Mouse (Mus musculus) hindbrain, embryonic 10.5 days (tissue): ENCODE results near the gene Efl1. TPM values are rescaled to one million over a fixed set of nuclear protein-coding genes. Genes with fewer than 3 reads are reported as not detected.
"Not testable (repeated sequence)": the region's sequence is repeated elsewhere in the genome, so short reads cannot be mapped to it uniquely, and the experiment has no call there.

ENCODE experiments used
- DNase-seq: peaks from one replicate; pipeline ENCODE4 v3.0.0-alpha.2; 2017; ENCODE audit warnings: low spot score
- H3K27ac ChIP-seq: fragments of 300-500 bp; sonication (generic); 2 replicates; pipeline ENCODE4 v1.5.1; 2016; ENCODE audit warnings: mild to moderate bottlenecking, moderate library complexity
- H3K27me3 ChIP-seq: fragments of 300-500 bp; sonication (generic); 2 replicates; pipeline ENCODE4 v1.6.1; 2016; ENCODE audit warnings: mild to moderate bottlenecking; ENCODE audit not compliant: poor library complexity, insufficient read depth, severe bottlenecking
- H3K36me3 ChIP-seq: fragments of 300-500 bp; sonication (generic); 2 replicates; pipeline ENCODE4 v1.6.1; 2016; ENCODE audit warnings: mild to moderate bottlenecking, moderate library complexity
- H3K4me1 ChIP-seq: fragments of 300-500 bp; sonication (generic); replicated peaks from 2 replicates; pipeline ENCODE4 v1.6.1; 2016; ENCODE audit warnings: mild to moderate bottlenecking
- H3K4me3 ChIP-seq: fragments of 300-500 bp; sonication (generic); 2 replicates; pipeline ENCODE4 v1.5.1; 2016; ENCODE audit warnings: mild to moderate bottlenecking, moderate library complexity
- H3K9me3 ChIP-seq: fragments of 300-500 bp; sonication (generic); 2 replicates; pipeline ENCODE4 v1.6.1; 2016; ENCODE audit warnings: mild to moderate bottlenecking, moderate library complexity
- WGBS: fragments of 180-500 bp; shearing (Covaris S2); methylation state at CpG from one replicate; pipeline ENCODE4 v1.1.7; 2016; 5-methylcytosine and 5-hydroxymethylcytosine counted together
- polyA plus RNA-seq: library from polyadenylated mRNA; unstranded; fragments of >200 nt; fragmentation: Nextera tagmentation; extraction: Ambion mirVana; gene quantifications from 2 replicates; pipeline ENCODE4 v1.2.1, GENCODE M21; 2016

The Efl1 gene
- polyA plus RNA-seq, 1 experiment from 2014 or later: 18.8 TPM

GRCm38 (mm10) chr7:82722486-82723123, 74.2 kb downstream of the Efl1 start:
- no peaks in the 10 kb centered on the region for H3K9me3 ChIP-seq
- H3K4me3 ChIP-seq: no peak overlapping the region
- no peak for DNase-seq
- peaks cover 50% of the 10 kb centered on the region for H3K4me1 ChIP-seq
- 83% methylated on average over 7 of the region's 7 CpGs for WGBS
- no peaks in the 10 kb centered on the region for H3K27me3 ChIP-seq
- peak overlapping the region; percentile 50; the same call in 1 of the 2 replicates for H3K27ac ChIP-seq
- no peaks in the 10 kb centered on the region for H3K36me3 ChIP-seq

GRCm38 (mm10) chr7:82723151-82723871, 74.9 kb downstream of the Efl1 start:
- Histone ChIP-seq H3K4me1 (peaks cover 50% of the 10 kb centered on the region), H3K27me3 (no peaks in the 10 kb centered on the region), H3K36me3 (0 out of 2 replicates have a peak, but pooled peaks cover 3% of the 10 kb centered on the region), H3K9me3 (no peaks in the 10 kb centered on the region), H3K4me3 (no peak overlapping the region), H3K27ac (0 out of 2 replicates have a peak overlapping the region, but pooled peaks have one; percentile 12)
- DNase-seq: peak; percentile 33
- 53% methylated on average over 7 of the region's 7 CpGs for WGBS

GRCm38 (mm10) chr7:82724491-82724890, 76.1 kb downstream of the Efl1 start:
- Histone ChIP-seq H3K9me3 (no peaks in the 10 kb centered on the region), H3K27ac (peak overlapping the region; percentile 76), H3K4me3 (no peak overlapping the region), H3K36me3 (0 out of 2 replicates have a peak, but pooled peaks cover 3% of the 10 kb centered on the region), H3K27me3 (no peaks in the 10 kb centered on the region), H3K4me1 (peaks cover 48% of the 10 kb centered on the region)
- DNase-seq: no peak
- 36% methylated on average over 3 of the region's 3 CpGs for WGBS

- peaks cover 44% of the 10 kb centered on the region for H3K4me1 ChIP-seq
- H3K27me3 ChIP-seq: no peaks in the 10 kb centered on the region
- 38% methylated on average over 5 of the region's 5 CpGs for WGBS
- peak overlapping the region; percentile 76 for H3K27ac ChIP-seq
- no peak for DNase-seq
- no peak overlapping the region for H3K4me3 ChIP-seq
- H3K9me3 ChIP-seq: no peaks in the 10 kb centered on the region
- 0 out of 2 replicates have a peak, but pooled peaks cover 3% of the 10 kb centered on the region for H3K36me3 ChIP-seq
These were observed 76.7 kb downstream of the Efl1 start for GRCm38 (mm10) chr7:82725006-82725636.

- Histone ChIP-seq H3K4me1 (peaks cover 44% of the 10 kb centered on the region), H3K27ac (peak overlapping the region; percentile 76), H3K4me3 (no peak overlapping the region), H3K9me3 (no peaks in the 10 kb centered on the region), H3K36me3 (0 out of 2 replicates have a peak, but pooled peaks cover 3% of the 10 kb centered on the region), H3K27me3 (no peaks in the 10 kb centered on the region)
- no peak for DNase-seq
- WGBS: 63% methylated on average over 14 of the region's 14 CpGs
These were observed 77.5 kb downstream of the Efl1 start for GRCm38 (mm10) chr7:82725741-82726450.

- DNase-seq: no peak
- WGBS: 43% methylated on average over 5 of the region's 5 CpGs
- Histone ChIP-seq H3K36me3 (0 out of 2 replicates have a peak, but pooled peaks cover 3% of the 10 kb centered on the region), H3K4me3 (no peak overlapping the region), H3K9me3 (no peaks in the 10 kb centered on the region), H3K4me1 (peaks cover 43% of the 10 kb centered on the region), H3K27ac (no peak overlapping the region), H3K27me3 (no peaks in the 10 kb centered on the region)
These were observed 78.7 kb downstream of the Efl1 start for GRCm38 (mm10) chr7:82727066-82727465.

GRCm38 (mm10) chr7:82729009-82729408, 80.6 kb downstream of the Efl1 start:
- H3K27ac ChIP-seq, H3K36me3 ChIP-seq, H3K4me3 ChIP-seq, H3K27me3 ChIP-seq, DNase-seq, H3K9me3 ChIP-seq: not testable (repeated sequence)
- WGBS: 94% methylated on average over 7 of the region's 8 CpGs
- H3K4me1 ChIP-seq: peaks cover 29% of the 10 kb centered on the region

- H3K9me3 ChIP-seq: no peaks in the 10 kb centered on the region
- H3K36me3 ChIP-seq: peaks cover 11% of the 10 kb centered on the region
- 92% methylated on average over 5 of the region's 5 CpGs for WGBS
- H3K4me3 ChIP-seq: no peak overlapping the region
- no peak for DNase-seq
- no peaks in the 10 kb centered on the region for H3K27me3 ChIP-seq
- no peaks in the 10 kb centered on the region for H3K4me1 ChIP-seq
- H3K27ac ChIP-seq: no peak overlapping the region
These were observed 84.7 kb downstream of the Efl1 start for GRCm38 (mm10) chr7:82733118-82733517.

- no peak for DNase-seq
- Histone ChIP-seq H3K9me3 (no peaks in the 10 kb centered on the region), H3K36me3 (peaks cover 10% of the 10 kb centered on the region), H3K27ac (no peak overlapping the region), H3K4me3 (no peak overlapping the region), H3K27me3 (no peaks in the 10 kb centered on the region), H3K4me1 (no peaks in the 10 kb centered on the region)
- 86% methylated on average over 6 of the region's 6 CpGs for WGBS
These were observed 85.6 kb downstream of the Efl1 start for GRCm38 (mm10) chr7:82733995-82734394.

- H3K4me3 ChIP-seq: no peak overlapping the region
- H3K4me1 ChIP-seq: no peaks in the 10 kb centered on the region
- H3K36me3 ChIP-seq: peaks cover 10% of the 10 kb centered on the region
- no peak for DNase-seq
- H3K9me3 ChIP-seq: no peaks in the 10 kb centered on the region
- 81% methylated on average over 3 of the region's 3 CpGs for WGBS
- no peak overlapping the region for H3K27ac ChIP-seq
- no peaks in the 10 kb centered on the region for H3K27me3 ChIP-seq
These were observed 86.6 kb downstream of the Efl1 start for GRCm38 (mm10) chr7:82734748-82735600.

GRCm38 (mm10) chr7:82743116-82743765, 94.8 kb downstream of the Efl1 start:
- DNase-seq: no peak

More at GRCm38 (mm10) chr7:82743116-82743765, 94.8 kb downstream of the Efl1 start:
- no peak overlapping the region for H3K4me3 ChIP-seq
- H3K4me1 ChIP-seq: peaks cover 13% of the 10 kb centered on the region; the same call in 1 of the 2 replicates
- peak overlapping the region; percentile 56 for H3K27ac ChIP-seq
- no peaks in the 10 kb centered on the region for H3K27me3 ChIP-seq
- WGBS: 80% methylated on average over 11 of the region's 11 CpGs
- H3K36me3 ChIP-seq: peaks cover 7% of the 10 kb centered on the region
- H3K9me3 ChIP-seq: no peaks in the 10 kb centered on the region
